Mouse (Mus musculus) cerebellum, postnatal 36 days (tissue): ENCODE measurements around the gene Hoxd9.

Source experiments
- DNase-seq, 2 experiments: peaks; one replicate each; pipeline ENCODE4 v3.0.0; 2021 to 2022; ENCODE audit warnings: mixed read lengths in 2 of 2

Hoxd9 gene

DNA sequence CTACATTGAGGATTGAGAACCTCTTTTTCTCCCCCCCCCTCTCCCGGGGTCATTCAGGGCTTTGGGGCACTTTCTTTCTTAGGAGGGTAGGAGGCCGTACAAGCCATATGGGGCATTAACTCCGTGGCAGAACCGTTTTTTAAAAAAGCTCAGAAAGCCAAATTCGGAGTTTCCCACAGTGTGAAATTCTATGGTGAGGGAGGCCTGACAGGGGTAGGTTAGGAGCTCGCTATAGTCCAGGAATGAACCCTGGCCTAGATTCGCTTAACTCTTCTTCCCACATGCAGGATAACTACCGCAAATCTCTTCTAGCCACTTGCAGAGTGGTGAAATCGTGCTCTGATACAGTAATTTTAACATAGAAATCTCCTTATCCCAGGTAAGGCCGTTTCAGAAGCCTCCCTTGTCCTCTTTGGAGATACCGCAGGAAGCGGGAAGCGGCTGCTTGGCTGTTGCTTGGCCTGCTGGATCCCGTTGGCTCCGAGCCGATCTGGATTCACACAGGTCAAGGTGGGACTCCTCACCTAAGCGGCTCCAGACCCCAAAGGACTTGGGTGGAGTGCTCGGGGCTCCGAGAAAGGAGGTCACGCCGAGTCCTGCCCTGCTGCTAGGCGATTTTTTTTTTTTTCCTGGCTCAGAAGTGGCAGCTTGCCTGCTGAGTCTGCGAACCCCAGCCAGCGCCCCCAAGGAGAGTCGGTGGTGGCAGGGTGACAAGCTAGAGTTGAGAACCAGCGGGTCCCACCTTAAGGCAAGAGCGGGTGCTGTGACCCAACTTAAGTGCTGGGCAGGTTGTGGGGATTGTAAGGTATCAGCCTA is 37.7 kb downstream of the Hoxd9 start:
- no peak for DNase-seq

DNA sequence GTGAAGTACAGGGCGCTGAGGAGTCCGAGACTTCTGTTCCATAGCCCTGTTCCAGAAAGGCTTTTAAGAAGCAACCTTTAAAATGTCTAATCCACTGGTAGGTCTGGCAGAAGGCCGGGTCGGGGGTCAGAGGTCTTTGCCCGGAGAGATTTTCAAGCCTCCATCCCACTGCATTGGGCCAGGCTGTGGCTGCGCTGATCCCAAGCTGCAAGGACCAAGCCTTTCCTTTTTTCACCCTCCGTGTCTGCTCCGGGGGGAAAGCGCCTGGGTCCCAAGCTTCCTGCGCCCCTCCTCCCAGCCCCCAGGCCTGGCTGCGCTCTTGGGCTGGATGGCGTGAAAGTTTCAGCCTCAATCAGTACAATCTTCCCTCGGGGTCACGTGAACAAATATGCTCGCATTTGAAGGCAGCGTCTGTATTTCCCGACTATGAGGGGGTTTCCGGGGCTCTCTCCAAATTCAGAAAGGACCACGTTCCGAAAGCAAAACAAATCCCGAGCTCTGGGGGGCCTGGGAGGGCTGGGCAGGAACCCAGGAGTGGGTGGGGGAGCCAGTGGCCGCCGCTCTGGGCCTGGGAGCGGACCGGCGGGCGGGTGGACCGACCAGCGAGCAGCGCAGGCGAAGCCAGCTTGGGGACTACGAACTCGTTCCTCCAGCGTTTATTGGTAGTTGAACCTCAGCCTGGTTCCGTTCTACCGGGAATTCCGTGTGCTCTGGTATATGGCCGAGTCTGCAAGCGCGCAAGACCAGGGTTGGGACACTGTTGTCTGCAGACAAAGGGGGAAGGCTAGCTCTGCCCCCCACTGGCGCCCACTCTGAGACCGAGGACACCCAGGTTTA is 38.5 kb downstream of the Hoxd9 start:
- no peak for DNase-seq

DNA sequence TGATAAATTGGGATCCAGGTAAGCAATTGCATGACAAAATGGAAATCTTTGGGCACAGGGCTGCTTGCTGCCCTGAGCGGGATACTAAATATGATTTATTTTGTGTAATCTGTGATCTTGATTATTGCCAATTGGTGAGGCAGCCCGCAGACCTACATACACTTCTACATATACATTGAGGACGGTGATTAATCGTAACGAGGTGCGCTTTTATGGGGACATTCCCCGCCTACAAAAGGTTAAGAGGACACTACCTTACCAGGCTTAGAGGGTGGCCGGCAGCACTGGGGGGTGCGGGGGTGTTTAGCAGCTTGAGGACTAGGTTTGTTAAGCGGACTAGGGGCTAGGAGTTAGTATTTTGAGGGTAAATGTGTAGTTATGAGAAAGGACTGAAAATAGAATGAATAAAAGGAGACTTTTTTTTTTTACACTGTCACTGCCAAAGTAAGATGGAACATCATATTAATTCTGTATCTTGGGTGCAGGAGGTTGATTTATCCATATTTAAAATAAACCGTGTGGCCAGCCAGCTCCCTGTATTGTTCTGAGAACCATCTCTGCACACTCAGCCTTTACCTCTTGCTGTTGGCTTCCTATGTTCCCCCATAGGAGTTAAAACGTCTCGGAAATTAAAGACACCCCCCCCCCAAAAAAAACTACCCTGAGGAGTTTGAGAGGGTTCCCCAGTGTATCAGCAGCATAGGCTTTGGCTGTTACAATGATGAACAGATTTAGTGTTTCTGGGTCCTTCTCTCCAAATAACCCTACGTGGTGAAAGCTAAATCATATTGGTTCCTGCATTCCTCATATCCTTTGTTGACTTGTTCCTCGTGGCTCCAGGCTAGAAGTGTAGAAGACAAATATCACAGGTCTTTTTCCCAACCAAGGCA is 39.4 kb downstream of the Hoxd9 start:
- DNase-seq: no peak

DNA sequence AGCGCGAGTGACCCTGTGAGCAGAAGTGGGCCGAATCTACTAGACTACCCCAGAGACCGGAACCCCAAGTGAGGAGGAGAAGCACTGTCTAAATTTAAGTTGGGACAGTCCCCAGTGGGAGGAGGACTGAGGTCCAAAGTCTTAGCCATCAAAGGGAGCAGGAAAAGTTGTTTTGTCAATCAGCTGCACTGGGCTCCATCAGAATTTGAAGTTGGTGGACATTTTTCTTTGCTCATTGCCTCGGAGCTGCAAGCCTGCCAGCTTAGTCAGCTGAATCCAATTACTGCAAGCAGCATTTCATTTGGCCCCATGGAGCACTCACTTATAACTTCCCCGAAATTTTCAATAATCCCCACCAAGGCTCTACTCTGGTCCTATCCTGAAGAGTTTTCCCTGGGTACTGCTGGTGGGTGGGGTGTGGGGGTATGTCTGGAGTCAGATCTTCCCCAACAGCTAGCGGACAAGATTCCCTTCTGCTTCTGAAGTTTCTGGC is 40.1 kb downstream of the Hoxd9 start:
- DNase-seq: no peak

DNA sequence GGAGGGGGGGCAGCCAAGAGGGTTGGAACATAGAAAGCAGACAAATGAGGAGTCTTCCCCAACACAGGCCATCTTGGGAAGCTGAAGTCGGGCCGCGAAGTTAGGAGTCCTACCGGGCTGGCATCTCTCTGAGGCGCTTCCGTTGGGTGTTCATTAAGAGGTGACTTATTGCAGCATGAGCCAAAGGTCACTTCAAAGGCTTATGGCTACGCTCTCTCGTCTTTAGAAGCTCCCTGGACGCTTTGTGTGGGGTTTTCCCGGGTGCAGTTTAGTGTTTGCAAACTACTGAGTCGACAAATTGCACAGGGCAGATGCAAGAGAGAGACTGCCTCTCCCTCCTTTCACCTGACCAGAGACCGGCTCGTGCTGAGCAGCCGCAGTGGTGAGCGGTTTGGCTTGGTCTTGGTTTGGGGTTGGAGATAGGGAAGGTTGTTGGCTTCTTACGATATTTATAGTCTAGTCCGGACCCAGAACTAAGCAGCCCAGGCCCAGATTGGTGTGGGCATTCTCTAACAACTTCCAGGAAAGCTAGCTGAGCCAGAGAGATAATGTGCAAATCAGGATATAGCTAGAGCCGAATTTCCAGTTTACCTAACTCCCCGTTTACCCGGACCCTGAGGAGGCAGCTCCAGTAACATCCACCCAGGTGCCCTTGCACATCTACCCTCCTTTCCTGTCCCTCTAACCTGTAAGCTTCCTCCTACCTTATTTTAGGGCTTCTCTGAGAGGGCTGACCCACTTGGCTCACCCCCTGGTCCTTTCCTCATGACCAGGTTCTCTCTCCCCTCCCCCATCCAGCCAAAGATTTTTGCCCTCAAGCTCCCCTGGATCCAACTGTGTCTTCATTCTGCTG is 41.3 kb downstream of the Hoxd9 start:
- no peak for DNase-seq

DNA sequence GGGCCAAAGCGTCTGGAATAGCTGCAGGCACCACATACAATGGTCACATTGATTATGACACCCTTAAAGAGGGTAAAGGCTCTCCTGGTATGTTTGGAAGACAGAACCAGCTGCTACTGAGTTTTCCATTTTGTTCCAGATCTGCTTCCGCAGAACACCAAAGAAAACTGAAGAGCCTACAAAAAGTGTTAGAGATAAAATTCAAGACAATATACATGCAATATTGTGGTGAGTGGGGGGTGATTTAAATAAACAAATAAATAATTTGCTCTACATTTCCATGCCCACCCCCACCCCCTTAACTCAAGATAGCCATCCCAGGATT is 41.9 kb downstream of the Hoxd9 start:
- no peak for DNase-seq

DNA sequence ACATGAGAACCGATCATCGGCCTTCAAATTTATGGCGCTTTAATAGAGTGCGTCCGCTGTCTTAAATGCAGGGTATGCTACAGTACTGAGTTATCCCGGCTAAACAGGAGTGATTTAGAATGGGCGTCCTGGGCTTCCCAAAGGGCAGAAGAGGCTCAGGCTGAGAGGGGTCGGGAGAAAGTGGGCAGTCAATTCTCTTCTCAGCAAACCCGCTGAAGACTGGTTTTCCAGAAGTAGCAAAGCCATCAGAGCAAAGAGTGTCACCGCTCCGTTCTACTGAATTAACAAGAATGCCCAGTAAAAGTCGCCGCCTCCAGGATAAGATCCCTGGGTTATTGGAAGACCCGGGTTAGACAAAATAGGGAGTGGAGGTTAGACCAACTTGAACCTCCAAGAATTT is 42.3 kb downstream of the Hoxd9 start:
- no peak for DNase-seq

DNA sequence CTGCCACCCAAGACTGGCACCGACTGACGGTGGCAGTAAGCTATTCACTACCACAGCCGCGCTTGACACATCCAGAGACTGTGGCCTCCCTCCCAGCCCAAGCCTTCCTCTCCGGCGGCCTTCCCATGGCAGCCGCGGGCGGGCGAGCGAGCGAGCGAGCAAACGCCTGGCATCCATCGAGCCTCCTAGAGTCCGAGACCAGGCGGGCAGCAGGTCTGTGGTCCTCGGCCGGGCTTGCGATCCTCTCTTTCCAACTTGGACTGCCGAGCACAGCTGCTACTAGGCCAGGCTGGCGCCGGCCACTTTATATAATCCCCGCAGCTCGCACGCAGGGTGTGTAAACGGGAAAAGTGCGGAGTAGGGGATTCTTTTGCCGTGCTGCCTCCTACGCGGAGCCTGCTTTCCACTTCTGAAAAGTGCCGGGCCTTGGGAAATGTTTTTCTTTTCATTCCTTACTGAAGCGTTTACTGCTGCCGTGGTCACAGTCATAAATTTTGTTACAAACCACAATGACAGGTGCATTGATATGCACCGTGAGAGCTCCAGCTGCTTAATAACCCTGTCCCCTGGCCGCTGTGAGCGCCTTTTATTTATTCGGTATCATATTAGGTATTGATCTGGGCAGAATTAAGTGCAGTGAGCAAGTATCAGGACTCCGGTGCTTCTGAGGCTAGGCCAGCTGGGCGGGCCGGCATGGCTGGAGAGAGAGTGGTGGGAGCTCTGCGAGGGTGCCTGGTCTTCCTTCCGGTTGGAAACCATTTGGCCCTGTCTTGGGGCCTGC is 43.0 kb downstream of the Hoxd9 start:
- DNase-seq: no peak

DNA sequence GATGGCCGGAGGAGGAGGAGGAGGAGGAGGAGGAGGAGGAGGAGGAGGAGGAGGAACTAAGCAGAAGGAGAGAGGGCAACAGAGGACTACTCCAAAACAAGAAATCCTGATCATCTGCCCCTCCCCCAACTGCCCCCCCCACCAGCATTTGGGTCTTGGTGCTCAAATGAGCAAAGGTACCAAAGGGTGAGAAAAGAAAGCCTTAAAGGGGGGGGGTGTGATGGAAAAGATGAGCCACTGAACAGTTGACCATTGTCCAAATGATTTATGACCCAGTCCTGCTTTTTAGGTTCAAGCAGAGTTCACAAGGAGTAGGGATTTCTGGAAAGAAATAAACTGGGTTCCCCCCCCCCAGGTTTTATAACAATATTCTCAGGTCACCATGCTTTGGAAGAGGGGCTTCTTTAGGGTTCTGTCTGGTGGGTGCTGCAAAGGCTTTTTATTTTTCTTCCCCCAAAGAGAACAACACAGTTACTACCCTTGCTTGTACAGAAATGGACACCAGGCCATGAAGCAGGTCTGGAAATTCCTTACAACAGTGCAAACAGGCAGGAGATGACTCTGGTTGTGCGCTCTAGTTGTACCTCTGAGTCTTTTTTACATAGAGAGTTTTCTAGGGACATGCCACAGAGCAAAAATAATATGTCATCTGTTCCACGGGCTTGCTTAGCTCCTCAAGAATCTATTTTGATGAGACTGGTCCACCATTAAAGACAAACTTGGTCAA is 43.9 kb downstream of the Hoxd9 start:
- DNase-seq: no peak

DNA sequence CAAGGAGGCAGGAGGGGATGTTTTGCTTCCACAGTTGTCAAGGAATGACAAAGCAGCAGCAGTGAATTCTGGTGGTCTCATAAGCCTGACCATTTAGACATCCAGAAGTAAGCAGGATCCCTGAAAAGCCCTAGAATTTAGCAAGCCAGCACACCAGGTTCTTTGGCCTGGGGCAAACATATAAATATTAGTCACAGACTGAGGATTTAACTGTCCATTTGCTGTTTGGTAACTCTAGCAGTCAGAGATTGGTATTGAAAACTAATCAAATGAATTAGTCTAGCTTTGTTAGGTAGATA is 44.4 kb downstream of the Hoxd9 start:
- no peak for DNase-seq

DNA sequence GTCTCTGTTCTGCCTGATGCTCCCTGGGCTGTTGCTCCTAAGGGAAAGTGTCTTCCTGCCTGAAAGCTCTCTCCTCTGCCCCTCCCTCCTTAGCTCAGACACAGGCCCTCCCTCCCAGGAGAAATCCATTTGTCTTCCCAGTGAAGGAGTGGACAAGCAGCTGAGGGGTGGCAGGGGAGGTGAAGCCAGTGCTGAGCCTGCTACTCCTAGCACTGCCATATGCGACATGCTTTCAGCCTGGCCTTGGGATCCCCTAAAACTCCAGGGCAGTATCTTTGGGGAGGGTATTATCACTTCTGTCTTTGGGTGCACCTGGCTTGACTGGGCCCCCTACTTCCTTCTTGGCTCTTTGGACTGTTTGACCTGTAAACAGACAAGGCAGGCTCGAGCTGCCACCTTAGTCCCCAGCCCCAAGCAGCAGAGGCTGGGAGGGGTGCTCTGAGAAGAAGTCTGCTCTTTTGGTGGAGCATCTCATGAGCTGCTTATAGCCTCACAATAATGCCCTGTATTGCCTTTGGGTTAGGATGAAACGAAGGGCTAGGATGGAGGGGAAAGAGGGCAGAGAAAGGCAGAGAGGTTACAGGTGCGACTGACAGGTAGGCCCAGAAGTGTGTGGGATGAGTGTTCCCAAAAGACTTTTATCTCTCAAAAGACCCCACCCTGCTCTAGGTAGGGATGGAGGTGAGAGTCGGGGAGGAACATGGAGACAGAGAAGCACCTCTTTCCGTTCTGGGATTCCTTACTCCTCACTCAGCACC is 48.2 kb downstream of the Hoxd9 start:
- no peak for DNase-seq

DNA sequence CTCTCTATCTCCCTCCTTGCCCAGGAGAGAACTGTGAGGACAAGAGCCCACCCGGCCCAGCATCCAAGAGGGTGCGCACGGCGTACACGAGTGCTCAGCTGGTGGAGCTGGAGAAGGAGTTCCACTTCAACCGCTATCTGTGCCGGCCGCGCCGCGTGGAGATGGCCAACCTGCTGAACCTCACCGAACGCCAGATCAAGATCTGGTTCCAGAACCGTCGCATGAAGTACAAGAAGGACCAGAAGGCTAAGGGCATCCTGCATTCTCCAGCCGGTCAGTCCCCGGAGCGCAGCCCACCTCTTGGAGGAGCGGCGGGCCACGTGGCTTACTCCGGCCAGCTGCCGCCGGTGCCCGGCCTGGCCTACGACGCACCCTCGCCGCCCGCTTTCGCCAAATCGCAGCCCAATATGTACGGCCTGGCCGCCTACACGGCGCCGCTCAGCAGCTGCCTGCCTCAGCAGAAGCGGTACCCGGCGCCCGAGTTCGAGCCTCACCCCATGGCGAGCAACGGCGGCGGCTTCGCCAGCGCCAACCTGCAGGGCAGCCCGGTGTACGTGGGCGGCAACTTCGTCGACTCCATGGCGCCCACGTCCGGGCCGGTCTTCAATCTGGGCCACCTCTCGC is 48.9 kb downstream of the Hoxd9 start:
- DNase-seq: no peak

DNA sequence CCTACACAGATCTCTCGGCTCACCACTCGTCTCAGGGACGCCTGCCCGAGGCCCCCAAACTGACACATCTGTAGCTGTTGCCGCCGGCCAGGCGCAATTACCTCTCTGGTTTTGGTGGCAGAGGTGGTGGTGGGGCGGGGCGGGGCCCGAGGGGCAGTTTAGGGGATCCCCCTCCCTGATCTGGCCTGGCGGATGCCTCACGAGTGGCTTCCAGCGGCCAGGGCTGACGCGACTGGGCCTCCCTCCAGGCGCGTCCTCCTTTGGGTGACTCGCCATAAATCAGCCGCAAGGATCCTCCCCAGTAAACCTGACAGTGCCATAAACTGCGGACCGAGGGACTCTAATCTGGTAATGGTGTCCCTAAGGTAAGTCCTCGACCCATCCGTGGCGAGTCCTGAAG is 49.5 kb downstream of the Hoxd9 start:
- DNase-seq: no peak

DNA sequence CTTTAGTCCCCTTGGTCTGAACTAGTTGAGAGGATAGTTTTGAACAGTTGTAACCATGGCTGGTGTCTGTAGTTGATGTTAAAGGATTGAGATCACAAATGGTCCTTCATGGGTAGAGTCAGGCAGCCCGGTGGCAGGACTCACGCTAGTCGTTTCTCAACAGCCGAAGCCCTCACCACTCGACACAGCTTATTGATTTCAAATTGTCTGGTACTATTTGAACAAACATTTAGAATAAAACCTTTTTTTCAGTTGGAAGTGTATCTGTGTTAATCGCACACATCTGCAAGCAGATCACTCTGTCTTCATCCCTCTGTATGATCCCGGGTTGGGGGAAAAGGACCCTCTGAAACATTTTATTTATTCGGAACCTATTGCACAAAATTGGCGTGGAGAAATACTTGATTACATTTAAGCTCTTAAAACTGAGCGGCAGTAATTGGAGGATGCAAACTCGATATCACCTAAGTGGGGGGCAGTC is 50.2 kb downstream of the Hoxd9 start:
- DNase-seq: no peak

DNA sequence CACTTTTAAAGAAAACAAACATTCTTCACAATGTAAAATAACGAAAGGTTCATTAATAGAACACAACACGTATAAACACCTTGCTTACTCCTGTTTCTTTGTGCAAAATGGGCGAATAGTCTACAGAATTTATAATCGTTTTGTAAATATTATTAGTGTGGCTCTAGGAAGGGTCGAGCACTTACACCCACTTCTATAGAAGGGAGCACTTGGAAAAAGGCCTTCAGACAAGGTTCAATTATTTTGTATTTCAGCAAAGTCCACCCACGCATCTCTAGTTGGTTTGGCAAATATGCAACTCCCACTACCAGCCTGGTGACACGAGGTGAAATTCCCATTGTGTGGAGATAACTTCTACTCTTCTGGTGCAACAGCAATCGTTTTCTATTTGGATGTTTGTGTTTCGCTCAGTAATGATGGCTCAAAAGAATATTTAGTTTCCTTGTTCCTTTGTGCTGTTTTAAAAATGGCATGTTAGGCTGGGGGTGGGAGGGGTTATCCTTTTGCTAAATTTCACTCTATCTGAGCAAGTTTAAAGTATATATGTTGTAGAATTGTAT is 51.0 kb downstream of the Hoxd9 start:
- DNase-seq: no peak

DNA sequence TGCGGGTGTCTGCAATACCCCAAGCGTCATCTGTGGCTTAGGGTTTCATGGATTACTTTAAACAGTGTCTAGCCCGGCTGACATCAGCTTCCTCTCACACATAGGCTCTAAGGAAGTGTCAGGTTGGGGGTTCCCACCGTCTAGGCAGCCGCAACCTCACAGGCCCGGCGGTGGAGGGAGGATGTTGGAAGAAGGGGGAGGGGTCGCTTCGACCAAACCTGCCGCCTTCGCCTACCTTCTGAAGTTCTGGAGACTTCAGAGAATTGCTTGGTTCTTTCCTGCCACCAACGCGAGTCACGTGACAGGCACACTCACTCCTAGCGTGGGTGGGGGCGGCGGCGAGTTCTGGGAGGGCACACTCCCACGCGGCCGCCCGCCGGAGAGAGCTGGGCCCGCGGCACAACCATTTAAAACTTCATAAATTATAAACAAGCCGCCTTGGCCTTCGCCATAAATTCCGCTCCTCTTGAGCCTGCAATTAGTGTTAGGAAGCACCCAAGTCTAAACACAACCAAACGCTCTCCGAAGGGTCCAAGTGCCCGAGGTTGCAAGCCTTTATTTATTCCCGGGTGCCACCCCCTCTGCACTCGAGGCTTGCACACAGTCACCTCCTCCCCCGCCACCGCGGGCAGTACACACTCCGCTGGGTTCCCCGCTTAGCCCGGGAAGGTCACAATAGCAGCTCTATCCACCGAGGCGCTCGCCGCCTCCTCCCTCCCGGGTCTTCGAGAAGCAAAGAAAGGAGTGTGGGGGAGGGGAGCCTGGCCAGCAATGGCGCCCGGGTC is 52.0 kb downstream of the Hoxd9 start:
- no peak for DNase-seq
